Mouse (Mus musculus) adrenal gland, adult 18-20 months (tissue): ENCODE data around the gene Camk2n1. TPM values are rescaled to one million over a fixed set of nuclear protein-coding genes. Genes with fewer than 3 reads are reported as not detected.

ENCODE experiments used
- DNase-seq, 2 experiments: peaks; one replicate each; pipeline ENCODE4 v3.0.0; 2021 to 2022; ENCODE audit warnings: low spot score in 2 of 2
- total RNA-seq, 2 experiments: library from RNA; stranded (reverse); gene quantifications; 1 replicate in 1 of 2; 2 replicates in 1 of 2; pipeline ENCODE4 v1.2.3; 2021

Camk2n1 gene
- total RNA-seq, 2 experiments from 2014 or later, result 20.3 to 29.6 TPM

GRCm38 (mm10) chr4:138447387-138447786, 6.7 kb upstream of the Camk2n1 start:
- DNase-seq, result peak; percentile 92 to 93

- DNase-seq, result no peak
These were observed 6.1 kb upstream of the Camk2n1 start for GRCm38 (mm10) chr4:138447827-138448602.

- no peak for DNase-seq
These were observed 5.1 kb upstream of the Camk2n1 start for GRCm38 (mm10) chr4:138448872-138449615.

- DNase-seq, result no peak
These were observed 4.3 kb upstream of the Camk2n1 start for GRCm38 (mm10) chr4:138449636-138450314.

- DNase-seq, result no peak
These were observed 1.6 kb upstream of the Camk2n1 start for GRCm38 (mm10) chr4:138452306-138453096.

GRCm38 (mm10) chr4:138453097-138453752, 889 bp upstream of the Camk2n1 start:
- no peak for DNase-seq

- DNase-seq, result peak; percentile 69
These were observed 542 bp downstream of the Camk2n1 start for GRCm38 (mm10) chr4:138454571-138455140.

GRCm38 (mm10) chr4:138455141-138455955, 1.2 kb downstream of the Camk2n1 start:
- no peak for DNase-seq

GRCm38 (mm10) chr4:138455956-138456341, 1.8 kb downstream of the Camk2n1 start:
- peak; percentile 38 to 49 for DNase-seq

GRCm38 (mm10) chr4:138456536-138456935, 2.4 kb downstream of the Camk2n1 start:
- no peak for DNase-seq

GRCm38 (mm10) chr4:138457091-138457490, 3.0 kb downstream of the Camk2n1 start:
- DNase-seq, result no peak

GRCm38 (mm10) chr4:138458171-138458570, 4.1 kb downstream of the Camk2n1 start:
- DNase-seq, result no peak

- DNase-seq, result no peak
These were observed 4.8 kb downstream of the Camk2n1 start for GRCm38 (mm10) chr4:138458735-138459440.

- no peak for DNase-seq
These were observed 5.7 kb downstream of the Camk2n1 start for GRCm38 (mm10) chr4:138459775-138460174.

- no peak for DNase-seq
These were observed 6.8 kb downstream of the Camk2n1 start for GRCm38 (mm10) chr4:138460910-138461309.

- no peak for DNase-seq
These were observed 7.4 kb downstream of the Camk2n1 start for GRCm38 (mm10) chr4:138461471-138461870.

GRCm38 (mm10) chr4:138462971-138463831, 9.1 kb downstream of the Camk2n1 start:
- peak in 1 of 2 experiments; percentile 32 for DNase-seq
